Mouse (Mus musculus): ENCODE measurements around the gene Rlbp1. TPM values are rescaled to one million over a fixed set of nuclear protein-coding genes. Genes with fewer than 3 reads are reported as not detected.
A peak's percentile ranks its signal among the peaks of the same experiment; 100 is the strongest.

The Rlbp1 gene
- 10 to 100 TPM; 23.4 to 24.3 TPM for total RNA-seq (2021)
- long read RNA-seq, experiment 1, transcript Rlbp1-202 (9 exons, 2,142 nt), result major isoform, 19 of 33 reads
- long read RNA-seq, experiment 1, partial matches to known transcripts, result 4 of 33 reads
- long read RNA-seq, experiment 1, other reads (novel, unspliced or antisense), result 7 of 33 reads
- long read RNA-seq, experiment 2, transcript Rlbp1-202 (9 exons, 2,142 nt), result major isoform, 9 of 12 reads
- long read RNA-seq, experiment 2, partial matches to known transcripts, result 0 of 12 reads
- long read RNA-seq, experiment 2, other reads (novel, unspliced or antisense), result 2 of 12 reads

GRCm38 (mm10) chr7:79386422-79387133 is at the start of gene Rlbp1:
TSS of gene Rlbp1 (minus strand) at chr7:79387048.
- intact Hi-C loops (cut with DNase I), result no loop called here
- peak; percentile 42 to 47 for DNase-seq (ENCODE audit: low spot score in 2 of 2)

GRCm38 (mm10) chr7:79428243-79428642 is 41.4 kb upstream of the Rlbp1 start:
- intact Hi-C loops (cut with DNase I), result no loop called here
- DNase-seq (ENCODE audit: low spot score in 2 of 2), result no peak

- intact Hi-C loops (cut with DNase I), result no loop called here
Measured at GRCm38 (mm10) chr7:79425804-79426203, 39.0 kb upstream of the Rlbp1 start.

GRCm38 (mm10) chr7:79422876-79423275 is 36.0 kb upstream of the Rlbp1 start:
- DNase-seq (ENCODE audit: low spot score in 2 of 2), result no peak
- intact Hi-C loops (cut with DNase I), result no loop called here

More at GRCm38 (mm10) chr7:79425804-79426203, 39.0 kb upstream of the Rlbp1 start:
- no peak for DNase-seq (ENCODE audit: low spot score in 2 of 2)

GRCm38 (mm10) chr7:79419950-79420349 is 33.1 kb upstream of the Rlbp1 start:
- no peak for DNase-seq (ENCODE audit: low spot score in 2 of 2)

GRCm38 (mm10) chr7:79414449-79415375 is 27.9 kb upstream of the Rlbp1 start:
- no peak for DNase-seq (ENCODE audit: low spot score in 2 of 2)
- intact Hi-C loops (cut with DNase I), result no loop called here

More at GRCm38 (mm10) chr7:79419950-79420349, 33.1 kb upstream of the Rlbp1 start:
- intact Hi-C loops (cut with DNase I), result no loop called here

GRCm38 (mm10) chr7:79400296-79400695 is 13.4 kb upstream of the Rlbp1 start:
- no peak for DNase-seq (ENCODE audit: low spot score in 2 of 2)
- intact Hi-C loops (cut with DNase I), result no loop called here

- no peak for DNase-seq (ENCODE audit: low spot score in 2 of 2)
Measured at GRCm38 (mm10) chr7:79398971-79399370, 12.1 kb upstream of the Rlbp1 start.

GRCm38 (mm10) chr7:79398426-79398825 is 11.6 kb upstream of the Rlbp1 start:
- intact Hi-C loops (cut with DNase I), result no loop called here
- DNase-seq (ENCODE audit: low spot score in 2 of 2), result no peak

More at GRCm38 (mm10) chr7:79398971-79399370, 12.1 kb upstream of the Rlbp1 start:
- intact Hi-C loops (cut with DNase I), result no loop called here

GRCm38 (mm10) chr7:79397446-79397963 is 10.7 kb upstream of the Rlbp1 start:
- no peak for DNase-seq (ENCODE audit: low spot score in 2 of 2)
- intact Hi-C loops (cut with DNase I), result no loop called here

- intact Hi-C loops (cut with DNase I), result no loop called here
- DNase-seq (ENCODE audit: low spot score in 2 of 2), result no peak
Measured at GRCm38 (mm10) chr7:79395186-79395585, 8.3 kb upstream of the Rlbp1 start.

- no peak for DNase-seq (ENCODE audit: low spot score in 2 of 2)
- intact Hi-C loops (cut with DNase I), result loop anchor here (5.0 kb wide), 1 partner anchor 73 kb away; the partner anchor contains the start of gene Polg
Measured at GRCm38 (mm10) chr7:79394666-79395065, 7.8 kb upstream of the Rlbp1 start.

- no peak for DNase-seq (ENCODE audit: low spot score in 2 of 2)
- intact Hi-C loops (cut with DNase I), result loop anchor here (5.0 kb wide), 1 partner anchor 73 kb away; the partner anchor contains the start of gene Polg
Measured at GRCm38 (mm10) chr7:79393924-79394323, 7.1 kb upstream of the Rlbp1 start.

GRCm38 (mm10) chr7:79392860-79393513 is 6.1 kb upstream of the Rlbp1 start:
- intact Hi-C loops (cut with DNase I), result loop anchor here (5.0 kb wide), 1 partner anchor 74 kb away; the partner anchor contains the start of gene Polg
- DNase-seq (ENCODE audit: low spot score in 2 of 2), result no peak

- intact Hi-C loops (cut with DNase I), result loop anchor here (5.0 kb wide), 1 partner anchor 75 kb away; the partner anchor contains the start of gene Polg
- peak; percentile 96 to 97 for DNase-seq (ENCODE audit: low spot score in 2 of 2)
Measured at GRCm38 (mm10) chr7:79391883-79392649, 5.2 kb upstream of the Rlbp1 start, which contains the start of gene Fanci. TSS of gene Fanci (plus strand) at chr7:79391929.

- peak in 1 of 2 experiments; percentile 36 for DNase-seq (ENCODE audit: low spot score in 2 of 2)
- intact Hi-C loops (cut with DNase I), result loop anchor here (5.0 kb wide), 1 partner anchor 76 kb away; the partner anchor contains the start of gene Polg
Measured at GRCm38 (mm10) chr7:79391471-79391870, 4.6 kb upstream of the Rlbp1 start.

GRCm38 (mm10) chr7:79390141-79390708 is 3.4 kb upstream of the Rlbp1 start:
- intact Hi-C loops (cut with DNase I), result loop anchor here (5.0 kb wide), 1 partner anchor 77 kb away; the partner anchor contains the start of gene Polg
- no peak for DNase-seq (ENCODE audit: low spot score in 2 of 2)

Data from left cerebral cortex, postnatal 14 days (tissue).